Mouse (Mus musculus): ENCODE measurements at regions not wholly inside any gene's neighbourhood (a gene's known extent, or its start where the extent isn't known, plus 50 kb on each side); places are given as distances from the start of the nearest gene placed in this dataset.

DNA sequence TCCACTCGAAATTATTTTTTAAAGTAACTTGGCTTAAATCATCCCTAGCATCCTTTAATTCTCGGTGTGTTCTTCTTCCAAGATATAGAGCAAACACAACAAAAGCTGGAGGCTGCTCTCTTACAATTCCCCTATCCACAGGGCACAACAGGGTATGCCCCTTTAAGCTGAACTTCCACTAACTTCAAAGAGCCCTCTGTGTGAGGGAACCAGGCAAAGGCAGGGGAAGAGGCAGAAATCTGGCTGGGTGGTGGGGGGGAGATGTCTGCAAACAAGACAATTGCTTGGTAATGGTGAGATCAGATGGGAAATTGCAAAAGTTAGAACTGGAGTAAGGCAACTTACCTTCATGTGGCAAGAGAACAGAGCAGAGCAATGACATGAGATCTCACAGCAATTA is 154.7 kb downstream of the Gm10283 start:
- TF ChIP-seq HCFC1 (IDR thresholded peaks at IDR 0.05; ENCODE audit: borderline replicate concordance, insufficient read depth, low read length) (no peak), MAFK (IDR thresholded peaks at IDR 0.05; ENCODE audit: insufficient read depth, low read depth, low read length) (no peak), ZNF384 (IDR thresholded peaks at IDR 0.05; ENCODE audit: low read depth, low read length) (no peak)

Data from ES-E14 (cell line).